Mouse (Mus musculus): ENCODE measurements around the gene Ankrd44.

DNA sequence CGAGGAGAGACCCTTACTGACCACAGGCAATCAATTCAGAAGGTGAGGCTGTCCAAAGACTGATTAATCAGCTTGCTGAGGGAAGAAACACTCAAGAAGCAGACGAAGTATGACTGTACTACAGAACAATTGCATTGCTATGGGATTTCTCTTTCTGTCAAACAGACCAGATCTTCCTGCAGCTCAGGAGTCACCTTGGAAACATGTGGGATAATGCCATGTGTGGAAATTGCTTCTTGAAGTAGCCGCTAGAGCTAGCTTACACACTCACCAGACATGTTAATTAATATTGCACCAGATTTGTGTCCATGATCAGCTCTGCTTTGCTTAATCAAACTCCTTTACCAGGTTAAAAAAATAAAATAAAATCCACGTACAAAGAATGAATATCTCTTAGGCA lies 137.8 kb downstream of the Ankrd44 start:
- no peak for TF ChIP-seq ZNF384 (IDR thresholded peaks at IDR 0.05; ENCODE audit: low read depth, low read length)
- no peak for TF ChIP-seq MAFK (IDR thresholded peaks at IDR 0.05; ENCODE audit: insufficient read depth, low read depth, low read length)
- no peak for TF ChIP-seq ZC3H11A (IDR thresholded peaks at IDR 0.05; ENCODE audit: borderline replicate concordance, low read depth, low read length)

Measured in ES-E14 (cell line).